Mouse (Mus musculus) embryo, embryonic 11 days (tissue): ENCODE measurements at regions not wholly inside any gene's neighbourhood (a gene's known extent, or its start where the extent isn't known, plus 50 kb on each side); places are given as distances from the start of the nearest gene placed in this dataset.
"Not testable (repeated sequence)": the region's sequence is repeated elsewhere in the genome, so short reads cannot be mapped to it uniquely, and the experiment has no call there.

ENCODE experiments used
- DNase-seq: peaks from one replicate; pipeline ENCODE4 v3.0.0-alpha.2; 2015

- DNase-seq: no peak
Observed at GRCm38 (mm10) chrX:17818325-17818724, 246.2 kb upstream of the Fundc1 start.

GRCm38 (mm10) chrX:17817651-17818050 lies 245.5 kb upstream of the Fundc1 start:
- no peak for DNase-seq

- not testable (repeated sequence) for DNase-seq
Observed at GRCm38 (mm10) chrX:17788048-17788447, 215.9 kb upstream of the Fundc1 start.

- no peak for DNase-seq
Observed at GRCm38 (mm10) chrX:17775886-17776285, 203.8 kb upstream of the Fundc1 start.

- no peak for DNase-seq
Observed at GRCm38 (mm10) chrX:17752823-17753222, 180.7 kb upstream of the Fundc1 start.

- DNase-seq: no peak
Observed at GRCm38 (mm10) chrX:17751466-17751865, 179.3 kb upstream of the Fundc1 start.

- no peak for DNase-seq
Observed at GRCm38 (mm10) chrX:17730233-17730632, 158.1 kb upstream of the Fundc1 start.

GRCm38 (mm10) chrX:17725780-17726220 lies 153.7 kb upstream of the Fundc1 start:
- DNase-seq: no peak

GRCm38 (mm10) chrX:17724990-17725779 lies 153.1 kb upstream of the Fundc1 start:
- DNase-seq: peak; percentile 9

- DNase-seq: no peak
Observed at GRCm38 (mm10) chrX:17724398-17724797, 152.3 kb upstream of the Fundc1 start.

- not testable (repeated sequence) for DNase-seq
Observed at GRCm38 (mm10) chrX:17721866-17722625, 149.9 kb upstream of the Fundc1 start.

- no peak for DNase-seq
Observed at GRCm38 (mm10) chrX:17714534-17714933, 142.4 kb upstream of the Fundc1 start.

- no peak for DNase-seq
Observed at GRCm38 (mm10) chrX:17712919-17713318, 140.8 kb upstream of the Fundc1 start.

GRCm38 (mm10) chrX:17712475-17712874 lies 140.3 kb upstream of the Fundc1 start:
- no peak for DNase-seq
